In the genomic region with DNA sequence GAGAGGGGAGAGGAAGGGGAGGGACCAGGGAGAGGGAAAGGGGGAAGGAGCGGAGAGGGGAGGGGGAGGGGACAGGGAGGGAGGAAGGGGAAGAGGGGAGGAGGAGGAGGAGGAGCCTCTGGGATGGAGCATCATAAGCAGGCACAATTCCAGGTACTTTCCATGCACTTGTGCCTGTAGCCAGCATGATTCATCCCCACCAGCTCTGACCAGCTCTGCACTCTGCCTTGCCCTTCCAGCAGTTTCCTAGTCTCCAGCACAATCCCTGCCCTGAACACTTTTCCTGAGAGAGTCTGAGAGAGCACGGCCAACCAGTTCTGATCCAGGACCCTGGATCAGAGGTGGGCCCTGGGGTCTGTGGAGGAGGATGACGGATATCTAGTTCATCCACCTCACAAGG, we compare ENCODE assay signal across 12 mouse cellular contexts. TPM values are rescaled to one million over a fixed set of nuclear protein-coding genes. Genes with fewer than 3 reads are reported as not detected.
DNase-seq lines count a peak whose midpoint lies in the region; ATAC-seq and TF ChIP-seq lines count a peak whose summit lies in the region.
"Had no signal": no experiment of that assay in that cellular context is flagged by ENCODE, and none has a peak within 500 bp of the region (broad histone marks: within the 10 kb centered on the region; RNA-seq: fewer than 3 reads in every experiment).

No protein-coding gene starts in this region.

- H3K79me2 ChIP-seq in C2C12 (ENCODE audit: control insufficient read depth, insufficient read depth): no peaks in the 10 kb centered on the region

- H3K36me3 ChIP-seq in heart, embryonic 11.5 days (ENCODE audit: control insufficient read depth, insufficient read depth, low read length): no peaks in the 10 kb centered on the region
- no peaks in the 10 kb centered on the region for H3K36me3 ChIP-seq in C2C12 (ENCODE audit: control insufficient read depth, insufficient read depth)
- H3K36me3 ChIP-seq: neural tube, embryonic 13.5 days had no signal

- 0 out of 2 replicates have a peak, but pooled peaks cover 3% of the 10 kb centered on the region for H3K27me3 ChIP-seq in heart, embryonic 11.5 days (ENCODE audit: control insufficient read depth, insufficient read depth, low read length)
- no peaks in the 10 kb centered on the region for H3K27me3 ChIP-seq in C2C12 (ENCODE audit: control insufficient read depth, insufficient read depth, insufficient read length)
- H3K27me3 ChIP-seq: neural tube, embryonic 13.5 days had no signal

- WGBS in heart, embryonic 11.5 days (ENCODE audit: insufficient replicate concordance): 48% methylated on average over 3 of the region's 3 CpGs

- DNase-seq in heart, adult 11 months: peak; percentile 97
- DNase-seq in fibroblast of lung, adult 2 months (ENCODE audit: low read depth): peak; percentile 82
- peak; percentile 47 for DNase-seq in kidney, postnatal 10 days
- no peak for DNase-seq in right cerebral cortex, postnatal 4 days
- no peak for DNase-seq in cerebellum, adult 9-10 months
- DNase-seq: cerebellum, postnatal 10 days had no signal

- H3K4me1 ChIP-seq in heart, embryonic 11.5 days (ENCODE audit: control insufficient read depth, insufficient read depth, low read length): peaks cover 6% of the 10 kb centered on the region

- no peaks in the 10 kb centered on the region for H3K79me3 ChIP-seq in C2C12 (ENCODE audit: low read depth)

- TF ChIP-seq CTCF in C2C12 (IDR thresholded peaks at IDR 0.05; ENCODE audit: control insufficient read depth, insufficient read depth, insufficient read length): no peak

- H3K4me2 ChIP-seq in heart, embryonic 11.5 days: no peak overlapping the region
- H3K4me2 ChIP-seq: neural tube, embryonic 13.5 days had no signal

- H3K9me3 ChIP-seq in heart, embryonic 11.5 days (replicated peaks; ENCODE audit: control insufficient read depth, low read length): no peaks in the 10 kb centered on the region
- H3K9me3 ChIP-seq: neural tube, embryonic 13.5 days had no signal

- H3ac ChIP-seq in C2C12 (ENCODE audit: control insufficient read depth, insufficient read length, low read depth): no peak overlapping the region

- H3K9ac ChIP-seq in heart, embryonic 11.5 days (ENCODE audit: low read depth, low read length): no peak overlapping the region
- H3K9ac ChIP-seq: neural tube, embryonic 13.5 days had no signal

- no peak for ATAC-seq in heart, embryonic 11.5 days (replicated peaks; ENCODE audit: insufficient number of reproducible peaks, low FRiP score, low TSS enrichment)
- no peak for ATAC-seq in granulocyte monocyte progenitor cell, adult 5-6 weeks (replicated peaks; ENCODE audit: poor library complexity, severe bottlenecking)

- H3K4me3 ChIP-seq in heart, embryonic 11.5 days (ENCODE audit: low read depth, low read length): no peak overlapping the region
- H3K4me3 ChIP-seq in C2C12 (ENCODE audit: insufficient read depth, poor library complexity, severe bottlenecking): no peak overlapping the region
- H3K4me3 ChIP-seq: neural tube, embryonic 13.5 days had no signal

- no peak overlapping the region for H3K27ac ChIP-seq in heart, embryonic 11.5 days (ENCODE audit: low read depth, low read length)
- H3K27ac ChIP-seq: neural tube, embryonic 13.5 days had no signal

TF ChIP-seq in C2C12, 6 proteins besides CTCF, POLR2A, EP300 and RAD21:
- peak; percentile 75 for TF ChIP-seq MAX (IDR thresholded peaks at IDR 0.05)
- TF ChIP-seq FOSL1 (IDR thresholded peaks at IDR 0.05; ENCODE audit: insufficient read depth, low read length, poor library complexity, severe bottlenecking): no peak
- TF ChIP-seq MYOD1 (IDR thresholded peaks at IDR 0.05; ENCODE audit: control insufficient read depth, insufficient read length, low read depth): peak; percentile 47
- TF ChIP-seq MYOG (IDR thresholded peaks at IDR 0.05; ENCODE audit: control insufficient read depth, extremely low read depth, insufficient read length): no peak
- no peak for TF ChIP-seq CEBPB (IDR thresholded peaks at IDR 0.05; ENCODE audit: low read depth)
- TF ChIP-seq USF1 (IDR thresholded peaks at IDR 0.05; ENCODE audit: low read depth): no peak
TF ChIP-seq in C2C12: peak in this region for 2.

RNA-seq across cellular contexts. Expression of a gene that starts 52.4 kb away (rescaled TPM):
- 0.13 TPM in 1 of 2 replicates, not detected in the other for polyA plus RNA-seq in heart, embryonic 11.5 days (2014; fragmentation: Nextera tagmentation; extraction: Ambion mirVana)
- polyA plus RNA-seq in C2C12 (2012; fragmentation: generic; extraction: Trizol): not detected
- not detected in 2 replicates for total RNA-seq in granulocyte monocyte progenitor cell, adult 5-6 weeks (2014; fragmentation: Nextera tagmentation)
- total RNA-seq in granulocyte monocyte progenitor cell, adult 5-6 weeks (2017): not detected in 2 replicates
- total RNA-seq: left cerebral cortex, postnatal 25 days had no signal
- polyA plus RNA-seq: forebrain, embryonic 11.5 days; neural tube, embryonic 13.5 days had no signal

Comparison
In these comparisons a context has a peak if more than half of its experiments do, and no peak if none do; other contexts are left out.
1. DNase-seq: peak in heart, adult 11 months (single experiment), fibroblast of lung, adult 2 months (single experiment) and kidney, postnatal 10 days (single experiment); none in right cerebral cortex, postnatal 4 days (single experiment) and cerebellum, adult 9-10 months (single experiment).